Mouse (Mus musculus): ENCODE measurements around the gene Myo10.

DNA sequence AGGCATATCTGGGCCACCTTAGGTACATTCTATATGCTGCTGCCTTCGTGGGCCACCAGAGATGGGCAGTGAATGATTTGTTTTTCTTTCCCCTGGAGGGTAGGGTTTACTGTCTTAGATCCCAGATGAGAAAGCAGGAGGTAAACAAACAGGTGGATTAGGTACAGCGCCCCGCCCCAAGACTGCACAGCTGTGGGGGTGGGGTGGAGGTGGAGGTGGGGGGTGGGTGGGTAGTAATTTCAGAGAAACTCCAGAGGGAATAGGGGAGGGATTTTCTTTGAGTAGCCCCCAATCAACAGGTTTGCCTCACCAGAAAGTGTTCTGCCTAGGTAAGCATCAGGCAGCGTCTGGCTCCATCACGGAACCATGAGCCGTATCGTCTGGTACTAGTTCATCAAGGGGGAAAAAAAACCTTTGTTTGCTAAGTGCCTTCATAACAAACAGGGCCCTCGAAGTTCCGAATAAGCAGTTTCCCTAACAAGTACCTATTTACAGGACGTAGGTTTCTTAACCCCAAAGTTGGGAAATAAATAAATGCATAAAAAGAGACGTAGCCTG, 221.8 kb downstream of the Myo10 start:
- TF ChIP-seq TAL1 (IDR thresholded peaks at IDR 0.05; ENCODE audit: low read length) (no peak), GATA1 (IDR thresholded peaks at IDR 0.05; ENCODE audit: low read length) (no peak)
